Mouse (Mus musculus) cerebellum, adult 2 months (tissue): Measurements from ENCODE around the gene Psap. TPM values are rescaled to one million over a fixed set of nuclear protein-coding genes. Genes with fewer than 3 reads are reported as not detected.

Experiments
- DNase-seq, 2 experiments: peaks; one replicate each; pipeline ENCODE4 v3.0.0; 2021
- H3K27ac ChIP-seq: fragments of 200-500 bp; 2 replicates; pipeline ENCODE4 v1.5.1; 2012; ENCODE audit warnings: low read length, control low read depth, inconsistent platforms; ENCODE audit not compliant: insufficient read depth
- H3K27me3 ChIP-seq: fragments of 200-500 bp; 2 replicates; pipeline ENCODE4 v1.6.1; 2012; ENCODE audit warnings: inconsistent platforms, mild to moderate bottlenecking, low read length, moderate library complexity; ENCODE audit not compliant: control insufficient read depth, insufficient read depth
- H3K4me1 ChIP-seq: fragments of 200-500 bp; 2 replicates; pipeline ENCODE4 v1.6.1; 2011; ENCODE audit warnings: low read length; ENCODE audit not compliant: control insufficient read depth, insufficient read depth
- H3K4me3 ChIP-seq: fragments of 200-500 bp; replicated peaks from 2 replicates; pipeline ENCODE3; 2011; ENCODE audit warnings: mild to moderate bottlenecking, low read depth, low read length, control low read depth; ENCODE audit not compliant: insufficient read depth
- CTCF ChIP-seq: fragments of 200-500 bp; IDR thresholded peaks from 2 replicates; pipeline ENCODE4 v1.5.1; 2011; ENCODE audit warnings: low read depth, mild to moderate bottlenecking, control low read depth, low read length, moderate library complexity, borderline replicate concordance; ENCODE audit not compliant: insufficient read depth
- POLR2A ChIP-seq: fragments of 200-500 bp; IDR thresholded peaks from 2 replicates; pipeline ENCODE4 v1.6.1; 2011; ENCODE audit warnings: low read length, control low read depth, borderline replicate concordance; ENCODE audit not compliant: insufficient read depth
- WGBS: fragments of 180-500 bp; shearing (Covaris S2); methylation state at CpG from one replicate; pipeline ENCODE4 v1.1.7; 2018; 5-methylcytosine and 5-hydroxymethylcytosine counted together
- polyA plus RNA-seq: library from polyadenylated mRNA; depleted of rRNA; stranded (reverse); fragments of >200 nt; gene quantifications from 2 replicates; pipeline ENCODE4 v1.2.3, GENCODE M21; 2012

The Psap gene
- polyA plus RNA-seq, 1 experiment, result 2,061 TPM

DNA sequence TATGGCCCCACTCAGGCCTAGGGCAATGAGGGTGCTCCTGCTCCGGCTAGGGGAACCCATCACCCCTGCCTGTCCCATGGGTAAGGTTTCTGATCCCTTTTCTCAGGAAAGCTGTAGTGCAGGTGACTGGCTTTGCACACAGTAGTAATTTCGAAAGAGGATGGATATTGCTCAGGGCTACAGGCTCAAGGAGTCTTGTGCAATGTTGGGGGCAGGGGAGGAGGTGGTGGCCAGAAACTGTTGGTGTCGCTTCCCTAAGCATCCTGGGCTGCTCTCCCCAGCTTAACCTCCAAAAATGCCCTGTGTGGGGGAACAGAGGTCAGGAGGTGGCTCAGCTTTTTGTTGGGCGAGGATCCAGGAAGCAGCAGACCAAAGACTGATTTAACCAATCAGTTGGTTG lies 24.8 kb upstream of the Psap start:
- Histone ChIP-seq H3K4me3 (no peak overlapping the region), H3K4me1 (no peaks in the 10 kb centered on the region), H3K27ac (no peak overlapping the region), H3K27me3 (no peaks in the 10 kb centered on the region)
- 89% methylated on average over 4 of the region's 4 CpGs for WGBS
- no peak for DNase-seq
- TF ChIP-seq POLR2A (no peak), CTCF (no peak)

DNA sequence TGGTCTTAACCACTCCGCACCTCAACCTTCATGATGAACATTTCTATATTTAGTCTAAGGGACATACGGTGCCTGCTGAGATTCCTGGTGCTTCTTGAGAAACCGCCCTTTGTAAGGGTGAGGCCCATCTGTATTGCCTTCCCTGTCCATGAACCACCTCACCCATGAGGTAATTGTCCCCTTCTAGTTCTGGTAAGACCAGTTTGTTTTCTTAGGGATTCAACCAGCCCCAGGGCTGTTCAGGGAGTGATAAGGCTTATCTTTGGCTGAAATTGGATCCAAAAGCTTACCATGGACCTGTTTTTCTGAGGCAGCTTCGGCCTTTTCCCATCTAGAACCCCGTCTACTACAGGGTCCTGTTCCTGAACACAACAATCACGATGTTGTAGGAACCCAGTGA lies 21.3 kb upstream of the Psap start:
- H3K4me1 ChIP-seq, result no peaks in the 10 kb centered on the region
- WGBS, result 89% methylated on average over 6 of the region's 6 CpGs
- DNase-seq, result no peak
- H3K27me3 ChIP-seq, result no peaks in the 10 kb centered on the region
- no peak overlapping the region for H3K27ac ChIP-seq
- H3K4me3 ChIP-seq, result no peak overlapping the region
- no peak for TF ChIP-seq POLR2A

DNA sequence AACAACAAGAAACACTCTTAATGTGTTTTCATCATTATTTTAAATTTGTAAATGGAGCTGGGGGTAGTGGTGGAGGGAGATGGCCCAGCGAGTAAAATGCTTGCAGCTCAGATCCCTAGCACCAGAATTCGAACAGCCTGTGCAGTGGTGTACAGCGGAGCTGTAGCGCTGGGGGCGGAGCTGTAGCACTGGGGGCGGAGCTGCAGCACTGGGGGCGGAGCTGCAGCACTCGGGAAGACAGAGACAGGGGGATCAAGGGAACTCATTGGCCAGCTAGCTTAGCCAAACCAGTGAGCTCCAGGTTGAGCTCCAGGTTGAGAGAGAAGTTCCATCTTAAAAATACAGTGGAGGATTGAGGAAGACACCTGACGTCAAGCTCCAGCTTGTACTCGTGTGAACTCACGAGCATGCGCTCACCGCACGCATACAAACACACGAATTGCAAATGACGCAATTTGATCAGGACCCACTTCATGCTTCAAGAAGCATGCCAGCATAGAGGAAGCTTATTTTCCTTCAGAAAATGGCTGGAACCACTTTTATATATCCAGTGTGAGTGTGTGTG lies 20.1 kb upstream of the Psap start:
- Histone ChIP-seq H3K4me3 (no peak overlapping the region), H3K27ac (no peak overlapping the region), H3K27me3 (no peaks in the 10 kb centered on the region), H3K4me1 (no peaks in the 10 kb centered on the region)
- DNase-seq, result no peak
- whole genome bisulfite sequencing, result 65% methylated on average over 16 of the region's 16 CpGs
- no peak for TF ChIP-seq POLR2A
- TF ChIP-seq CTCF, result no peak

DNA sequence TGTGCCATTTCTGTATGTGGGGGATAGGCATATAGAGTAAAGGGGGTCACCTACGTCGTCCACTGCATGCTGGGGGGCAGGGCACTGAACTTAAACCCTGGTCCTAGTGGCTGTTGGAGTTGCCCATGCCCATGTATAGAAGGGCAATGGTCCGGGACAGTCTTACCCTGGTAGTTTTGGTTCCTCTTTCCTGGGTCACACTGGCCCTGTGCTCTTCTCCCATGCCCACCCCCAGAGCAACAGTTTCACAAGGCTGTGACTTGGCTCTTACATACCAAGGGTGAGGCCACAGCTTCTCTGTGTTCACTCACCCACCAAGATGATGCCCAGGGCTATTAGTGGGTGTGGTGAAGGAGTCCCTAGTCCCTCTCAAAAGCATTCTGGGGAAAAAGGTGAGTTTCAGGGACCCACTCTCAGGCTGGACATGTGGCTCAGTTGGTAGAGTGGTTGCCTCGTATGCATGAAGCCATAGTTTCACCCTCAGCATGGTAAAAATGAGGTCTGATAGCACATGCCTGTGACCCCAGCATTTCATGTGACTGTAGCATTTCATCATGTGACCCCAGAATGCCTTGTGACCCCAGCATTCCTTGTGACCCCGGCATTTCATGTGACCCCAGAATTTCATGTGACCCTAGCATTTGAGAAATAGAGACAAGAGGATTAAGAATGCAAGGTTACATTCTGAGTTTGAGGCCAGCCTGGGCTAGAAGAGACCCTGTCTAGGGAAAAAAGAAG lies 16.7 kb upstream of the Psap start:
- no peak overlapping the region for H3K4me3 ChIP-seq
- H3K27ac ChIP-seq, result no peak overlapping the region
- 91% methylated on average over 5 of the region's 5 CpGs for WGBS
- DNase-seq, result no peak
- TF ChIP-seq POLR2A, result no peak
- TF ChIP-seq CTCF, result no peak
- H3K4me1 ChIP-seq, result no peaks in the 10 kb centered on the region
- H3K27me3 ChIP-seq, result no peaks in the 10 kb centered on the region

DNA sequence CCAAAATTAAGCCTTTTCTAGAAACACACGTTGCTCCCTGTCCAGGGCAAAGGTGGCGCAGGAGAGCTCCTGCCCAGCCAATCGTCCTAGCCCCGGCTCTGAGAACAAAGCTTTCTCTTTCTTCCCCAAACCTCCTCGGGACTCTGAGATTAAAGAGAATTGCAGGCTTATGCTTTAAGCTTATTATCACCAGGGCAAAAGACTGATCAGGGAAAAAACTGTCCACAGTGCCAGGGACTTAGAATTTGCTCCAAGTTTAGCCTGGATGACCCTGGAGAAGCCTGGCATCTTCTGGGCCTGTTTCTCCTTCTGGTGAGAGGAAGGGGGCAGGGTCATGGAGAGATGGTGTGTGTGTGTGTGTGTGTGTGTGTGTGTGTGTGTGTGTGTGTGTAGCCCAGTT lies 15.9 kb upstream of the Psap start:
- TF ChIP-seq CTCF (no peak), POLR2A (no peak)
- no peaks in the 10 kb centered on the region for H3K4me1 ChIP-seq
- no peaks in the 10 kb centered on the region for H3K27me3 ChIP-seq
- no peak overlapping the region for H3K4me3 ChIP-seq
- no peak overlapping the region for H3K27ac ChIP-seq
- no peak for DNase-seq
- 55% methylated on average over 5 of the region's 5 CpGs for WGBS

DNA sequence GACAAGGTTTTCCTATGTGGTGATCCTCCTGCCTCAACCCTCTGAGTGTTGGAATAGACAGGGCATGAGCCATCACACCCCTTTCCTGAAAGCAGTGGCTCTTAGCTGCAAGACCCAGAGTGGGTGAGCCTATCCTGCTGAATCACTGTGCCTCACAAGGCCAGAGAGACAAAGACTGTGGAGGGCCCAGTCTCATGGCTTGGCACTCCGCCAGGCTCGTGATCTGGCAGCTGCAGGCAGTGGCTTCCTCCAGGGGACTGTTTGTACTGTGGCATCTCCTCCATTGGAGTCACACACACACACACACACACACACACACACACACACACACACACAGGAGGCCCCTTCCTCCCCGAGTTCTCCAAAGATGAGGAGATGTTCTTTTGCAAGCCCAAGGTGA lies 15.0 kb upstream of the Psap start:
- no peak overlapping the region for H3K4me3 ChIP-seq
- DNase-seq, result peak; percentile 39 to 56
- WGBS, result 20% methylated on average over 3 of the region's 3 CpGs
- H3K27me3 ChIP-seq, result no peaks in the 10 kb centered on the region
- H3K27ac ChIP-seq, result no peak overlapping the region
- H3K4me1 ChIP-seq, result no peaks in the 10 kb centered on the region
- TF ChIP-seq CTCF, result no peak

DNA sequence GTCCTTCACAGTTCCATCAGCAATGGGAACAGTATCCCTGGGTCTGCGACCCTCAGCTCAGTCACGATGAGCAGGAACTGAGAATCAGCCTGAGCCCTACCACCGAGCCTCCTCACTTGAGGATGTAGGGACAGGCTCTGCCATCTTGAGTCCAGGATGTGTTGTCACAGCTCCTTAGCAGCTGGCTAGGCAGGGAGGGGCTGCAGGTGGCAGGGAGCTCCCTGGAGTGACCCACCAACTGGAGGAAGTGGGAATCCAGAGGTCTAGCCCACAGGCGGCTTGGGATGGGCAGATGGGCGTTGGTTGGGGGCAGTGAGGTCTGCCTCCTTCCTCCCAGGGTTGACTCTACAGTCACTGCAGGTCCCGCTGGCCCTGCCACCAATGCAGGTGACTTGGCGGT lies 14.1 kb upstream of the Psap start:
- H3K4me1 ChIP-seq, result no peaks in the 10 kb centered on the region
- WGBS, result 92% methylated on average over 7 of the region's 7 CpGs
- no peak for DNase-seq
- no peak overlapping the region for H3K4me3 ChIP-seq
- TF ChIP-seq POLR2A (no peak), CTCF (no peak)
- H3K27me3 ChIP-seq, result no peaks in the 10 kb centered on the region
- H3K27ac ChIP-seq, result no peak overlapping the region

DNA sequence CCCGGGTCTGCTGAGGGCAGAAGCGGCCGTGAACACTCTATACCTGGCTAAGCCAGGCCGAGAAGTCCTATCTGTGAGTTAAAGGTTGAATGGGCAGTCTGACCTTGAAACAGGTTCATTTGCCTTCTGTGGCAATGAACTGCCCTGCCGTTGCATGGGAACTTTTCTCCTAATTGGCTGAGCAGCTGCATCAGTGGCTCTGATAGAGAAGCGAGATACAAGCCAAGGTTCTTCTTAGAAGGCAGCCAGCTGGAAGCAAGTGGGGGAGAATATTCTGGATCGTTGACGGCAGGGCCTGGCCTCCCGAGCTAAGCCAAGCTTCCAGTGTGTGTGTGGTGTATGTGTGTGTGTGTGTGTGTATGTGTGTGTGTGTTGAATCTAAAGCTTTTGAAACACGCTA lies 12.2 kb upstream of the Psap start:
- Histone ChIP-seq H3K27me3 (no peaks in the 10 kb centered on the region), H3K4me3 (no peak overlapping the region), H3K4me1 (no peaks in the 10 kb centered on the region), H3K27ac (no peak overlapping the region)
- DNase-seq, result no peak
- TF ChIP-seq POLR2A, result no peak
- no peak for TF ChIP-seq CTCF
- WGBS, result 61% methylated on average over 10 of the region's 10 CpGs
